ENCODE assay signal across 8 mouse cellular contexts in genomic region chr7:28820358-28821260, GRCm38 (mm10). TPM values are rescaled to one million over a fixed set of nuclear protein-coding genes. Genes with fewer than 3 reads are reported as not detected.
DNase-seq lines count a peak whose midpoint lies in the region; ATAC-seq and TF ChIP-seq lines count a peak whose summit lies in the region.

No protein-coding gene starts in this region.

- 40% methylated on average over 12 of the region's 12 CpGs for WGBS in spleen, adult 2 months
- 48% methylated on average over 12 of the region's 12 CpGs for WGBS in forebrain, embryonic 13.5 days
- 63% methylated on average over 12 of the region's 12 CpGs for WGBS in intestine, postnatal 0 days
- 44% methylated on average over 12 of the region's 12 CpGs for WGBS in midbrain, embryonic 12.5 days

- no peak overlapping the region for H3K4me3 ChIP-seq in spleen, adult 2 months (ENCODE audit: extremely low read depth, insufficient read depth, insufficient read length)
- H3K4me3 ChIP-seq in forebrain, embryonic 13.5 days: no peak overlapping the region
- H3K4me3 ChIP-seq in intestine, postnatal 0 days (ENCODE audit: low read depth, low read length): no peak overlapping the region
- no peak overlapping the region for H3K4me3 ChIP-seq in midbrain, embryonic 12.5 days

- H3K36me3 ChIP-seq in spleen, adult 2 months (ENCODE audit: control insufficient read depth, insufficient read depth, low read length): peaks cover 58% of the 10 kb centered on the region
- H3K36me3 ChIP-seq in forebrain, embryonic 13.5 days (ENCODE audit: poor library complexity, severe bottlenecking): peaks cover 76% of the 10 kb centered on the region
- H3K36me3 ChIP-seq in intestine, postnatal 0 days (ENCODE audit: control insufficient read depth, insufficient read depth): peaks cover 72% of the 10 kb centered on the region
- peaks cover 72% of the 10 kb centered on the region for H3K36me3 ChIP-seq in midbrain, embryonic 12.5 days

- TF ChIP-seq POLR2A in spleen, adult 2 months (IDR thresholded peaks at IDR 0.05; ENCODE audit: low read depth, low read length): no peak

- no peak for ATAC-seq in forebrain, embryonic 13.5 days
- no peak for ATAC-seq in intestine, postnatal 0 days
- peak; percentile 38; the same call in 1 of the 2 replicates for ATAC-seq in midbrain, embryonic 12.5 days (ENCODE audit: low FRiP score, low read depth)

- peaks cover 24% of the 10 kb centered on the region; the same call in 1 of the 2 replicates for H3K4me1 ChIP-seq in spleen, adult 2 months (ENCODE audit: control insufficient read depth, insufficient read depth, insufficient read length)
- H3K4me1 ChIP-seq in forebrain, embryonic 13.5 days: peaks cover 45% of the 10 kb centered on the region
- no peaks in the 10 kb centered on the region for H3K4me1 ChIP-seq in intestine, postnatal 0 days (replicated peaks; ENCODE audit: control insufficient read depth, insufficient read depth, low read length)
- H3K4me1 ChIP-seq in midbrain, embryonic 12.5 days: peaks cover 56% of the 10 kb centered on the region

- 0 out of 2 replicates have a peak overlapping the region, but pooled peaks have one; percentile 16 for H3K9ac ChIP-seq in forebrain, embryonic 13.5 days
- no peak overlapping the region for H3K9ac ChIP-seq in intestine, postnatal 0 days (ENCODE audit: low read depth, low read length)
- no peak overlapping the region for H3K9ac ChIP-seq in midbrain, embryonic 12.5 days (replicated peaks)

- H3K27me3 ChIP-seq in spleen, adult 2 months (ENCODE audit: control insufficient read depth, insufficient read depth, low read length): no peaks in the 10 kb centered on the region
- H3K27me3 ChIP-seq in forebrain, embryonic 13.5 days: no peaks in the 10 kb centered on the region
- no peaks in the 10 kb centered on the region for H3K27me3 ChIP-seq in intestine, postnatal 0 days (replicated peaks; ENCODE audit: control insufficient read depth, insufficient read depth, low read length)
- no peaks in the 10 kb centered on the region for H3K27me3 ChIP-seq in midbrain, embryonic 12.5 days

- TF ChIP-seq CTCF in spleen, adult 2 months (IDR thresholded peaks at IDR 0.05; ENCODE audit: extremely low read depth, insufficient read depth, insufficient read length, insufficient replicate concordance): no peak
- no peak for TF ChIP-seq CTCF in intestine, postnatal 0 days (IDR thresholded peaks at IDR 0.05; ENCODE audit: low read depth)

- H3K4me2 ChIP-seq in forebrain, embryonic 13.5 days: no peak overlapping the region
- no peak overlapping the region for H3K4me2 ChIP-seq in intestine, postnatal 0 days (replicated peaks; ENCODE audit: low read depth)
- no peak overlapping the region for H3K4me2 ChIP-seq in midbrain, embryonic 12.5 days (replicated peaks)

- DNase-seq in spleen, adult 2 months (ENCODE audit: low read depth in 1 of 2, low spot score in 2 of 2): no peak
- no peak for DNase-seq in spleen, postnatal 14 days (ENCODE audit: low spot score in 2 of 2)
- no peak for DNase-seq in frontal cortex, postnatal 36 days (ENCODE audit: low spot score in 2 of 2)
- DNase-seq in spleen, postnatal 4 days (ENCODE audit: low spot score in 2 of 2): no peak
- DNase-seq in layer of hippocampus, postnatal 25 days (ENCODE audit: extremely low spot score in 1 of 2, low spot score in 1 of 2): no peak

- H3K9me3 ChIP-seq in forebrain, embryonic 13.5 days (replicated peaks): no peaks in the 10 kb centered on the region
- H3K9me3 ChIP-seq in intestine, postnatal 0 days (ENCODE audit: control insufficient read depth): no peaks in the 10 kb centered on the region
- no peaks in the 10 kb centered on the region for H3K9me3 ChIP-seq in midbrain, embryonic 12.5 days

- H3K27ac ChIP-seq in spleen, adult 2 months (ENCODE audit: insufficient read depth, low read length): peak overlapping the region; percentile 36
- peak overlapping the region; percentile 48 for H3K27ac ChIP-seq in forebrain, embryonic 13.5 days
- H3K27ac ChIP-seq in intestine, postnatal 0 days (ENCODE audit: low read depth, low read length): peak overlapping the region; percentile 58
- H3K27ac ChIP-seq in midbrain, embryonic 12.5 days (replicated peaks): peak overlapping the region; percentile 69

RNA-seq across cellular contexts. Expression of gene Ech1, which starts 4.4 kb away (rescaled TPM):
- 101 and 108 TPM in 2 replicates for polyA plus RNA-seq in spleen, adult 2 months (2012; rRNA removed)
- polyA plus RNA-seq in forebrain, embryonic 13.5 days (2015; fragmentation: Nextera tagmentation; extraction: Ambion mirVana): 69.1 and 75.6 TPM in 2 replicates
- 402 and 426 TPM in 2 replicates for polyA plus RNA-seq in intestine, postnatal 0 days (2015; fragmentation: Nextera tagmentation; extraction: Ambion mirVana)
- polyA plus RNA-seq in midbrain, embryonic 12.5 days (2016; fragmentation: Nextera tagmentation; extraction: Ambion mirVana): 71.4 and 77.2 TPM in 2 replicates
- 10 to 100 TPM; 59.7 to 66.7 TPM for total RNA-seq in layer of hippocampus, postnatal 25 days (2021)

RNA-seq across cellular contexts. Expression of gene Hnrnpl, which starts 12.3 kb away (rescaled TPM):
- polyA plus RNA-seq in spleen, adult 2 months (2012; rRNA removed): 189 and 209 TPM in 2 replicates
- polyA plus RNA-seq in forebrain, embryonic 13.5 days (2015; fragmentation: Nextera tagmentation; extraction: Ambion mirVana): 264 and 282 TPM in 2 replicates
- polyA plus RNA-seq in intestine, postnatal 0 days (2015; fragmentation: Nextera tagmentation; extraction: Ambion mirVana): 144 and 152 TPM in 2 replicates
- polyA plus RNA-seq in midbrain, embryonic 12.5 days (2016; fragmentation: Nextera tagmentation; extraction: Ambion mirVana): 323 and 357 TPM in 2 replicates
- 100 to 1,000 TPM; 380 to 402 TPM for total RNA-seq in layer of hippocampus, postnatal 25 days (2021)

RNA-seq across cellular contexts. Expression of gene Lgals4, which starts 13.0 kb away (rescaled TPM):
- 11.6 and 13.3 TPM in 2 replicates for polyA plus RNA-seq in spleen, adult 2 months (2012; rRNA removed)
- 2.5 and 3.3 TPM in 2 replicates for polyA plus RNA-seq in forebrain, embryonic 13.5 days (2015; fragmentation: Nextera tagmentation; extraction: Ambion mirVana)
- 2,376 and 2,464 TPM in 2 replicates for polyA plus RNA-seq in intestine, postnatal 0 days (2015; fragmentation: Nextera tagmentation; extraction: Ambion mirVana)
- 3.2 and 3.5 TPM in 2 replicates for polyA plus RNA-seq in midbrain, embryonic 12.5 days (2016; fragmentation: Nextera tagmentation; extraction: Ambion mirVana)
- 1 to 10 TPM; 1.3 to 4.0 TPM for total RNA-seq in layer of hippocampus, postnatal 25 days (2021)

RNA-seq across cellular contexts. Expression of gene Rinl, which starts 31.8 kb away (rescaled TPM):
- polyA plus RNA-seq in spleen, adult 2 months (2012; rRNA removed): 35.4 and 36.4 TPM in 2 replicates
- polyA plus RNA-seq in forebrain, embryonic 13.5 days (2015; fragmentation: Nextera tagmentation; extraction: Ambion mirVana): 1.7 and 2.0 TPM in 2 replicates
- polyA plus RNA-seq in intestine, postnatal 0 days (2015; fragmentation: Nextera tagmentation; extraction: Ambion mirVana): 1.6 and 2.2 TPM in 2 replicates
- 1.7 and 2.8 TPM in 2 replicates for polyA plus RNA-seq in midbrain, embryonic 12.5 days (2016; fragmentation: Nextera tagmentation; extraction: Ambion mirVana)
- total RNA-seq in layer of hippocampus, postnatal 25 days (2021): 1 to 10 TPM; 2.6 to 3.0 TPM

RNA-seq across cellular contexts. Expression of gene Lgals7, which starts 43.0 kb away (rescaled TPM):
- polyA plus RNA-seq in spleen, adult 2 months (2012; rRNA removed): 0.34 and 0.48 TPM in 2 replicates
- 2.0 and 2.4 TPM in 2 replicates for polyA plus RNA-seq in forebrain, embryonic 13.5 days (2015; fragmentation: Nextera tagmentation; extraction: Ambion mirVana)
- polyA plus RNA-seq in intestine, postnatal 0 days (2015; fragmentation: Nextera tagmentation; extraction: Ambion mirVana): 1.0 and 2.0 TPM in 2 replicates
- 2.6 and 3.1 TPM in 2 replicates for polyA plus RNA-seq in midbrain, embryonic 12.5 days (2016; fragmentation: Nextera tagmentation; extraction: Ambion mirVana)
- not detected for total RNA-seq in layer of hippocampus, postnatal 25 days (2021)

Comparison
In these comparisons a context has a peak if more than half of its experiments do, and no peak if none do; other contexts are left out.
1. RNA of gene Lgals4, which starts 13.0 kb away (polyA plus RNA-seq): 2,376 to 2,464 TPM in intestine, postnatal 0 days; 11.6 to 13.3 TPM in spleen, adult 2 months, 2.5 to 3.3 TPM in forebrain, embryonic 13.5 days and 3.2 to 3.5 TPM in midbrain, embryonic 12.5 days; every median in the first group is over 100 times any median in the second.
2. Peak in every context shown above with its lines, with median percentiles within 50 percentile points of each other: H3K27ac ChIP-seq.